Mouse (Mus musculus) frontal cortex, postnatal 36 days (tissue): ENCODE results near the gene Sf3b2.

ENCODE experiments used
- DNase-seq, 2 experiments: peaks; one replicate each; pipeline ENCODE4 v3.0.0; 2022; ENCODE audit warnings: low spot score in 2 of 2

Sf3b2 gene

DNA sequence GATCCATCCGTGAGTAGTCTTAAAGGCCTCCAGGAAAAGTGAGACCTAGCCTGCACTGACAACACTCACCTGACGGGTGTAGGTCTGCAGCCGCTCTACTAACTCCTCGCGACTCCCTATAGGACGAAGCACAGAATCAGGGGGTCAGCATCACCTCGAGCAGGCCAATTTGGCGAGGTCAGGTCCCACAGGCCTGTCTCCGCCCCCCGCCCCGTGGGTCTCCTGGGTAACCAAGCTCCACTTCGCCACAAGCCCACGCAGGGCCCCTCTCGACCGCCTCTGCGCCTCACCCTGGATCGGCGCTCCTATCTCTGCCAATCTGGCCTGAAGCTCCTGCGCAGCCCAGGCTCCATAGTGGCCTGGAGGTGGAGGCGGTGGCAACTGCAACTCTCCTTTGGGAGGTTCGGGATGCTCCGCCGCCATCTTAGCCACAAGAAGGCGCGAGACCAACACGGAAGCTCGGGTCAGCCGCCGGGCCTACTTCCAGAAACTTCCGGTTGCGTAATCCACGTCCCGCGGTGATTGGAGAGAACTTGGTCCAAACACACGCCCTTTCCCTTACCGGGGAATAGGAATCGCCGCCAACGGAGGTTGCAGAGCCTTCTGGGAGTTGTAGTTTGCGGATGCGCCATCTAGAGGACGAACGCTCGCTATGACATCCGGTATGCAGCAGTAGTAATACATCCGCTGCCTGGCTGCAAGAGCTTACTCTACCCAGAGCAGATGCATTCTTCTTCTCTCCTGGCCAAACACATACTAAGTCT, at the start of gene Sf3b2:
Sf3b2 (minus strand) TSS at position 484 of the 764 bp plus-strand sequence.
- peak; percentile 99 for DNase-seq

DNA sequence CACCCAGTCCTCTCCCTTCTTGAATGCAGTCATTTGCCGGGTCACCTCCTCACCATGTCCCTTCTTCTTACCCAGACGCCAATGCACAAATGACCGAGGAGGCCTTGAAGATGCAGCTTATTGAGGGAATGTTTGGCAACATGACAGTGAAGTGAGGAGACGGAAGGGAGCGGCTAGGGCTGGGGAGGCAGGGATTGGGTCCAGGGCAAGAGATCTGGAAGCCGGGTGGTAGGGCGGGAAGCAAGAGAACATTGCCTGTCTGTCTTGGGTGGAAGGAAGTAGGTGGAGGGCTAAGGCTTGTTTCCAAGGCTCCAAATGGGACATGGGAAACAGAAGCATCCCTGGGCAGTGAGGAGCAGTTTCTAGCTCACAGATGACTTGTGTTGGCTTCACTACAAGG, 46.1 kb upstream of the Sf3b2 start:
- DNase-seq, result no peak

DNA sequence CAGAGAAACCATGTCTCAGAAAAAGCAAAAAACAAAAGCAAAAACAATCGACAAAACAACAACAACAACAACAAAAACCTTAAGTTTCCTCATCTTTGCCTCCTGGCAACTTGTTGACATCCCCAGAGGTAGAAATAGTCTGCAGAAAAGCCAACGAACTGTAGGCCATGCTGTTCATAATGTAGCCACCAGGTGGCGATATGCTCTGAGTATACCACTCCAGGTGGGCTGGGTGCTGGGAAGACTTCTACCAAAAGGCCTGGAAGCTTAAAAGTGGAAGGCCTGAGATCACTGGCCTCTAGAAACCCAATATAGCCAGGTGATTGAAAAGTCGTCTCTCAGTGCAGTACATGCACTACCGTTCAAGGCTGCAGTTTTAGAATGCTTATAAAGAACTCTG, 42.7 kb upstream of the Sf3b2 start:
- DNase-seq, result peak; percentile 68 to 78

DNA sequence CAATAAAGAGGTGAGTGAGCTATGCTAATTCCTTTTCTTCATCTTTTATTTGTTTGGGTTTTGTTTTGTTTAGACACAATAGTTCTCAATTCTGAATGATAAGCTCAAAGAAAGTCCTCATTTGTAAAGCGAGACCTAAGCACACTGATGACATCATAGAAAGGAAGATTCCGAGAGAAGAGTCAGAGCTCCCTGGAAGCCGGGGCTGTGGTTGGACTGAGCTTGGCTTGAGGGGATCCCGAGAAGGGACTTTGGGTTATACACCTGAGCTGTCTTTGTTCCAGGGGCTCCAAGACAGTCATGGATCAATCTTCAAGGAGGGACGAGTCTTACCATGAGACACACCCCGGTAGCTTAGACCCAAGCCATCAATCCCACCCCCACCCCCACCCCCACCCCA, 40.2 kb upstream of the Sf3b2 start, which contains the start of gene Catsper1:
Catsper1 (plus strand) TSS at position 301 of the 400 bp plus-strand sequence.
- no peak for DNase-seq

DNA sequence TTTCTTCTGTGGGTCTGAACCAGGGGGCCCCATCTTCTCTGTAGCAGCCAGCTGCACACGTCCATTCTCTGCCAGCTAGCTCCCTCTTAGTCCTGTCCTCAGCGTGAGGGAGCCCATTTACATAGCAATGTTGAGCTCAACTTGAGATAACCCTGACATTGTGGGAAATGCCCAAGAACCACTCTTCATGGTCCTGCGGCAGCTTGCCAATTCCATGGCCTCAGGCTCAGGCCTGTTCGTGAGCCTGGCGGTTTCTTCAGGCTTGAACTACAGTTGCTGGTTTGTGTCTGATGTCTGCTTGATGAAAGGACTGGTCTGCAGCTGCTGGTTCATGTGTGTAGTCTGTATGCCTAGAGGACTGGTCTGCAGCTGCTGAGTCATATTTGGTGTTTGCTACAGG, 39.5 kb upstream of the Sf3b2 start:
- DNase-seq, result no peak

DNA sequence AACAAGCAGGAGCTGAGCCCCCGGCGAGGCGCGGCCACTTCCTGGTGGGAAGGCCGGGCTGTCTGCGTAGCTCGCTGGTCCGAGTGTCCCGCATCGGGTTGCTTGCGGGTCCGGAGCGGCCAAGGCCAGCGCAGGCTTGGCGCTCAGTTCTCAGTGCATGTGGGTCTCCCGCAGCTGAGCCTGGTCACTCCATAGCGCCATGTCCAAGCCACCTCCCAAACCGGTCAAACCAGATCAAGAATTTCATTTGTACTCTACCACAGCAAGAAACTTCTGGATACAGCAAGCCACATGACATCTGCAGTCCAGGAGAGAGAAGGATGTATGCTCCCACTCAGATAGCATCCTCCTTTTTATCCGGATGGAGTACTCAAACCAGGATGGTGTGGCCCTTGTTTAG, 32.7 kb upstream of the Sf3b2 start:
- no peak for DNase-seq

DNA sequence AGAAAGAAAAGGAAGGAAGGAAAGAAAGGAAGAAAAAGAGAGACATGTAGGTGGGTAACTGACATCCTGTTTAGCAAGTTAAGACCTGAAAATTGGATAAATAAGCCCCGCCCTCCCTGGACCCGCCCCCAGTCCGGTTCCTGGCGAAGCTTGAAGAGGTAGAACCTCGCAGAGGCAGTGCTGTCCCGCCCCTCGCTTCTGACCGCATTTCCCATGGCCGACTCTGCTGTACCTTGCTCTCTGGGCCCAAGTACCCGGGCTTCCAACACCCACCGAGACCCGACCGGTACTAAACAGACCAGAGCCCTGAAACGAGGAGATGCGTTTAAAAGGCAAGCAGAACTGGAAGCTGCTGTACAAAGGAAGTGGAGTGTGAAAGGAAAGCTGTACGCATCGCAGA, 28.5 kb upstream of the Sf3b2 start:
- no peak for DNase-seq

DNA sequence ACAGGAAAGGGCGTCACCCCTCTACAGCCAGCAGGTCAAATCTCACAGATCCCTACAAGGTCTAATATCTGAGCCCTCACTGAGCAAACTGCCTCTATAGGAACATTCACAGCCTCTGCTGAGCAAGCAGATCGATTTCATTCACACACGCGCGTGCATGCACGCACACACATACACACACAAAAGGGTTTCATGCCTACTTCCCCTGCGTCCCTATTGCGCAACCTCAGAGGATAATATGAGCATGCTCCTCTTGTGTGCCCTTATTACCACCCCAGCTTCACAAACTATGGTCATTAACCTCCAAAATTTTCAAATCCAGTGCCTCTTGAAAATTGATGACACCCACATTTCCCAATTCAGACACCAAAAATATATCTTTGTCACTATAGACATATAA, 17.9 kb upstream of the Sf3b2 start:
- no peak for DNase-seq

DNA sequence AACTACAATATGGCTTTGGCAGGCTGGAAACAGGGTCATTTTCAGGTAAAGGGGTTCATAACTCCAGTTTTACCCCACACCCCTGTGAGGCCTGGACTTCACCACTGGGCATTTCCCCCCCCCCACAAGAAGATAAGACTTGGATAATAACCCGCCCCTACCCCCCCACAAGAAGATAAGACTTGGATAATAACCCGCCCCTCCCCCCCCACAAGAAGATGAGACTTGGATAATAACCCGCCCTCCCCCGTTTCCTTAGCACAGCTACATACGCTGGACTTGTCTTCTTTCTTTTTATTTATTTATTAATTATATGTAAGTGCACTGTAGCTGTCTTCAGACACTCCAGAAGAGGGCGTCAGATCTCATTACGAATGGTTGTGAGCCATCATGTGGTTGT, 13.8 kb upstream of the Sf3b2 start:
- no peak for DNase-seq

DNA sequence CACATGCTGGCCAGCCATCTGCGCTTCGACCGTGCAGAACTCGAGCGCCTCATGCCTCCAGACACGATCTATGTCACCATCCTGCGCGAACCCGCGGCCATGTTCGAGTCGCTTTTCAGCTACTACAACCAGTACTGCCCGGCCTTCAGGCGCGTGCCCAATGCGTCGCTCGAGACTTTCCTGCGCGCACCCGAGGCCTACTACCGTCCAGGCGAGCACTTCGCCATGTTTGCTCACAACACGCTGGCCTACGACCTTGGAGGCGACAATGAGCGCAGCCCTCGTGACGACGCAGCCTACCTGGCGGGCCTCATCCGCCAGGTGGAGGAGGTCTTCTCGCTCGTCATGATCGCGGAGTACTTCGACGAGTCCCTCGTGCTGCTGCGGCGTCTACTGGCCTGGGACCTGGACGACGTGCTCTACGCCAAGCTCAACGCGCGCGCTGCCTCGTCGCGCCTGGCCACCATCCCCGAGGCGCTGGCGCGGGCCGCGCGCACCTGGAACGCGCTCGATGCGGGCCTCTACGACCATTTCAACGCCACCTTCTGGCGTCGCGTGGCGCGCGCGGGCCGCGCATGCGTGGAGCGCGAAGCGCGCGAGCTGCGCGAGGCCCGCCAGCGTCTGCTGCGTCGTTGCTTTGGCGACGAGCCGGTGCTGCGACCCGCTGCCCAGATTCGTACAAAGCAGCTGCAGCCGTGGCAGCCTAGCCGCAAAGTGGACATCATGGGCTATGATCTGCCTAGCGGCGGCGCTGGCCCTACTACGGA, 11.9 kb upstream of the Sf3b2 start:
- no peak for DNase-seq

DNA sequence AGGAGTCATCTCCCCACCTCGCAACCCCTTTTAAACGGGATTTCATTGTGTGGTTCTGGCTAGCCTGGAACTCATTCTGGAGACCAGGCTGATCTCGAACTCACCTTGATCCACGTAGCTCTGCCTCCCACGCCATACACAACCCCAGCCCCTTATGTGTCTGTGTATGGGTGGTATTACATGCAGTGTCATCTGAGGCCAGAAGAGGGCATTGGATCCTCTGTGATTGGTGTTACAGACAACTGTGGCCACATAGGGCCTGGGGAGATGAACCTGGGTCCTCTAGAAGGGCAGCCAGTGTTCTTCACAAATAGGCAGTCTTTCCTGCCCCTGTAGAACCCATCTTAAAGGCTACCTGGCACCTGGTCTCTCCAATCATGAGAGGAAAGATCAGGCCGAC, 11.0 kb upstream of the Sf3b2 start:
- no peak for DNase-seq

DNA sequence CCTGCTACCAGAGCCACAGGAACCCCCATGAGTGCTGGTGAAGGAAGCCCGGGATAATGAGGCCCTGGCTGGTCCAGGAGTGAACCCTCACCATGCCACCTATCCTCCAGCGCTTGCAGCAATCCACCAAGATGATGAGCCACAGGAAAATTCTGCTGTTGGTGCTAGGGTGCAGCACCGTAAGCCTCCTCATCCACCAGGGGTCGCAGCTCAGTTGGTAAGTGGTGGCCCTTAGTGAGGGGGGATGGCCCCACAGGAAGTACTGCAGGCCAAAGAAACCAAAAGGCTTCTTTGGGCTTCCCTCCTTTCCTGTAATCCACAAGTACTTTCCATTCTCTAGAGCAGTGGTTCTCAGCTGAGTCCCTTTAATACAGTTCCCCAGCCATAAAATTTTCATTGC, 7.2 kb upstream of the Sf3b2 start:
- peak in 1 of 2 experiments; percentile 29 for DNase-seq

DNA sequence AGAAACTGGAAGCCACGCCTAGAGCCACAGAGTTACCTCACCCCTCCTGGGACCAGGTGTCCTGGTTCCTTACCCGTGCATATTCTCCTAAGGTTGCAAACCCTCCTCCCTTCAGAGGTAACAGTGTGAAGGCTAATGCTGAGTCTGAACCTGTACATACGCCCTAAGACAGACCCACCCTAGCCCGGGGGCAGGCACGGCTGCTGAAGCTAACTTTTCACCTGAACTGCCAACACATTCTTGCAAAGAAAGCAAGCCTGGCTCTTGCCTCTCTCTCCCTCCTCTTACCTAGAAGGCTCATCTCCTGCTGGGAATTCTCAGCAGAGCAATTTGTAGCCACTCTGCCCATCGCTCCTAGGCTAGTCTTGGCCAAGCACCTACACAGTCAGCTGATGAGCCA, 5.3 kb upstream of the Sf3b2 start:
- no peak for DNase-seq

DNA sequence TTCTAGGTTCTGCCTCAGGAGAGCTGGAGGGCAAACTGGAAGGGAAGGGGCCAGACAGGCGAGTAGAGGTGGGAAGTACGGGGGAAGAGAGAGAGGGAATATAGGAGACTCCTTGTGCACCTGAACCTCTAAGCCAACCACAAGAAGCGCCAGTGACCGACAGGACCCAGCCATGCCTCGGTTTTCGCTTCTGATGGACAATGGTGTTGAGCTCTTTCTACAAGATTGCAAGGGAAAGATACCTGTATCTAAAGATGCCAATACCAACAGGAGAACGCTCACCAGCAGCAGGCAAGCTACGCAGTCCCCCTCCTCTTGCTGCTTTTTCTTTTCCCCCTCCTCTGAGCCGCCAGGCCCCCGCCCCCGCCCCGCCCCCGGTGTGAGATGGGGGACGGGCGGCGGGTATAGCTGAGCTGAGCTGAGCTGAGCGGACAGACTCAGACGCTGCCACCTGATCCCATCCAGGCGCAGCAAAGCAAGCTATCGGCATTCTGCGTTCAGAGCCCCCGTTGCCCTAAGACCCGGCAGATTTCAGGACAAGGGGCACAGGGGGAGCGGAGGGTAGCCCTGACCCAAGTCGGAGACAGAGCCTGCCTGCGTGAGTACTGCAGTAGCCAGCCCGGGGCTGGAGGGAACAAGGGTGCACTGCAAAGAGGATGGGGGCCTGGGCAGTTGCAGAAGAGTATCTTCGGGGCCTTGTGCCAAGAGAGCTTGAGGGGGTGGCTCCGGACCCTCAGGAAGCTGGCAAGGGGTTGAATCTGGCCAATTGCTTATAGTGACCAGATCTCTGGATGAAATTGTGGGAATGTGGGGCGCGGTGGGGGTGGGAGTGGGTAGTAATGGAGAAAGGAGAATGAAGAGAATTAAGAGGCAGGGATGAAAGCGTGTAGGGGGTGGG, 2.9 kb upstream of the Sf3b2 start, which contains the start of gene Gal3st3:
Gal3st3 (plus strand) TSS at position 429 of the 898 bp plus-strand sequence.
- DNase-seq, result peak; percentile 60 to 64

DNA sequence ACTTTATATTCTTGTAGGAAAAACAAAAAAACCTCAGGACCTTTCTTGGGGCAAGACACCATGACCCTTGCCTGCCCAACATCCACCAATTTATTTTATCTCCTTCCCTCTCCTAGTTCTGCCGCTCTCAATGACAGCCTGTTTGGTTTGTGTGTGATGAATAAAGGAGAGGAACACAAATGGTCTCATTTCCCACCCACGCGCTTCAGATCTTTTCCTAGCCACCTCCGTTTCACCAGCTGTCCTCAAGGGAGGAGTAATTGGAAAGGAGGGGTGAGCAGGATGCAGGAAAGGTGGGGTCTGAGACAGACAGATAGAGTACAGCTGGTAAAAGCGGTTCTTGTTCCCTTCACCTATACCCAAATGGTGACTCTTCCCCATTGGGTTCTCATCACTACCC, 1.4 kb upstream of the Sf3b2 start:
- DNase-seq, result peak; percentile 72 to 73

DNA sequence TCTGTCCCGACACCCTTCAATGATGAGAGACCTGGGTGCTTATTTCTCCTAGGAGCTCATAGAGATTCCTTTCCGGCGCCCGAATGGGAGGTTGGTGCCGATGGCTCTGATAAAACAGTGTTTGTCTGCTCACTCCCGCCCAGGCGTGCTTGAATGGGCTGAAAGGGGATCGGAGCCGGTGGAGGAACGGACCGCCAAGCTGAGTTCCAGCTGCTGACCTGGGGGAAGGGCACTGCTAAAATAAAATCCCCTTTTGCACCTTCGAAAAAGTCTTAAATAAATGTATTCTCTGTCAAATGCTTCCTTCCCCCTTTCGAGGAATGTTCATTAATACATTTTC, 451 bp upstream of the Sf3b2 start:
- DNase-seq, result no peak

DNA sequence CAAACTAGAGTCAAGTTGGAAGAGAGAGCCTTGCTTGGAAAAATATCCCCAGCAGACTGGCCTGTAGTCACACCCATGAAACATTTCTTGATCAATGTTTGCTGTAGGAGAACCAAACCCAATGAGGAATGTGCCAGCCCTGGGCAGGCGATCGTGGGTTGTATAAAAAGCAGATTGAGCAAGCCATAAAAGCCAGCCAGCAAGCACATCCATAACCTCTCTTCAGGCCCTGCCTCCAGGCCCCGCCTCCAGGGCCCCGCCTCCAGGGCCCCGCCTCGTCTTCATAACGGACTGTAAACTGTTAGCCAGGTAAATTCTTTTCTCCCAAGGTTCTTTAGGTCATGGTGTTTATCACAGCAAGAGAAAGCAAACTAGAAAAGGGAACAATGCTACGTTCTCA, 16.9 kb downstream of the Sf3b2 start:
- no peak for DNase-seq

DNA sequence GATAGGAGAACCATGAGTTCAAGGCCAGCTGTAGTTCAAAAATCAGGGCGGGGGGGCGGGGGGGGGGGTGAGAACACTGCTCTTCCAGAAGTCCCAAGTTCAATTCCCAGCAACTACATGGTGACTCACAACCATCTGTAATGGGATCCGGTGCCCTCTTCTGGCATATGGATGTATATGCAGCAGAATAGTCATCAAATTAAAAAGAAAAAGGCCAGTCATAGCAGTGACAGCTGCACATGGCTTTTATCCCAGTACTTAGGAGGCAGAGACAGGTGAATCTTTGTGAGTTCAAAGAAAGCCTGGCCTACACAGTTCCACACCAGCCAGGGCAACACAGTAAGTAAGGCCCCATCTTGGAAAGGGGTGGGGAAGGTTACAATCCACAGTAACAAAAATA, 18.1 kb downstream of the Sf3b2 start:
- no peak for DNase-seq

DNA sequence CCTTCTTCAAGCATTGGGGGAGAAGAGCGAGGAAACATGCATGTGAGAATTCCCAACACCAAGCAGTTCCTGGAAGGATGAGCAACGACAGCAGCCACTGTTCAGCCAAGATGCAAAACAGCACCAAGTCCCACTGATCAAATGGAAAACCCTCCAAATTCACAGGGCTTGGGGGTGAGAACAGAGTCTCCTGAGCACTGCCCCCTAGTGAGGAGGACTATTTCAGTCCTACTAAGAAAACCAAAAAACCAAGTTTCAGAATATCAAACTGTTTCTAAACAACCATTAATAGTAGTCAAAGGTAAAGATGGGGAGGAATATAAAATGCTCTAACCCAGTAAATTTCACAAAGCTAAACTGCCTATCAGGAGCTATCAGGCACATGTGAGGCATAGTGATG, 18.7 kb downstream of the Sf3b2 start:
- no peak for DNase-seq

DNA sequence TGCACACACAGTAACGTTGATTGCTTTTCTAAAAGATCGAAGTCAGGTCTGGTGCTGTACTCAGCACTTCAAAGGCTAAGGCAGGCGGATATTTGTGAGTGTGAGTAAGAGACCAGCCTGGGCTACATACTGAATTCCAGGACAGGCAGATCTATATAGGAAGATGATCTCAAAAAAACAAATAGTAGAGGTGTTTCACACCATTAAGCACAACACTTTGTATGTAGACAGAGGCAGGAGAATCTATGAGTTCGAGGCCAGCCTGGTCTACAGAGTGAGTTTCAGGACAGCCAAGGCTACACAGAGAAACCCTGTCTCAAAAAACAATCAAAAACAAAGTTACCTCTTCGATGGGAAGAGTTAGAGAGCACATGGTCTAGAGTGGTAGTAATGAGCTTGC, 19.5 kb downstream of the Sf3b2 start:
- DNase-seq, result no peak

DNA sequence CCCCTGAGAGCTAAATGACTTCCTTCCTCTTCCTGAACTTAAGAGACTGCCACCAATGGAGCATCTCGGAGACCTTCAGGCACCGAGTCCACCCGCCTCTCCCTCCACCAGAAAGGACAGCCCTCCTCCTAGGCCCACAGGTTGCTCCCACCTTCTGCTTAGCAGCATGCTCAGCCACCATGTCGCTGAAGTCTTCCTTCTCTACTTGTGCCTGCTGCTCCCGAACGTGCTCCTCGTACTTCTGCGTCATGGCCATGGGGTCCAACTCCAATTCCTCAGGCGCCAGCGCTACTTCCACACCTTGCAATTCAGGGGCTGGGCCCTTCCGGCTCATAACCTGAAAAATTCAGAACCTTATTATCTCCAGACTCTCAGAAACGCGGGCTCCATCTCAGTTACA, 20.6 kb downstream of the Sf3b2 start:
- no peak for DNase-seq

DNA sequence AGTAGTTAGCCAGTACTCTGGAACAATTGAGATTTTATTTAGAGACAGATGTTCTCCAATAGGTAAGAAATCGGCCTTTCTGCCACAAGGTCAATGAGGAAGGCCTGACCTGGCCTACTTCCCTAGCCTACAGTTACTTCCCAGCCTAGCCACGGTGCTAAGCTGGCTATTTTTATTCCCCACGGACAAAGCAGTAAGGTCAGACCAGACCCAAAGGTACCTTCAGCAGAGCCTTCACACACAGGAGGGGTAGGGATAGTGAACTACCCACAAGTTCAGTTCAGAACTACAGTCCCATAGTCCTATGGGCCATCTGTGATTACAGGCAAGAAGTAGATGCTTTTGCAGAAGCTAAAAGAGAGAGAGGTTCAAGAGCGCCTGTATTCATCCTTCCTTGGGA, 21.3 kb downstream of the Sf3b2 start:
- no peak for DNase-seq
